Comparison of ENCODE assay signal across 20 mouse cellular contexts in the genomic region with DNA sequence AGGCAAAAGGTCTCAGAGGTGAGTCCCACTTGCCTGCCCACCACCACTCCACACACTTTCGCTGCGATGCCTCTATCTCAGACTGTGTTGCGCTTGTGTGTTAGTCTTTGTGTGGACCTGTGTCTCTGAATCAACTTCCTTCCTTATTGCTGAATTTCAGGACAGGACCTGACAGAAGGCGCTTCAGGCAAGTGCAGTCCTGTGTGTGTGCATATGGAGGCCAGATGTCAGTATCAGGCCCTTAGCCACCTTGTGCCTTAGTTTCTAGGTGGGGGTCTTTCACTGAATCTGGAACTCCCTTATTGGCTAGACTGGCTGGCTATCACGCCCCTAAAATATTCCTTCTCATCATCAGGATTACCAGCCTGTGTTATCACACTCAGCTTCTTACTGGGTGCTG.
A peak's percentile ranks its signal among the peaks of the same experiment; 100 is the strongest.
DNase-seq lines count a peak whose midpoint lies in the region; ATAC-seq and TF ChIP-seq lines count a peak whose summit lies in the region.
"Had no signal": no experiment of that assay in that cellular context is flagged by ENCODE, and none has a peak within 500 bp of the region (broad histone marks: within the 10 kb centered on the region; RNA-seq: fewer than 3 reads in every experiment).

No protein-coding gene starts in this region.

- H3K9me3 ChIP-seq in forebrain, embryonic 10.5 days, result no peaks in the 10 kb centered on the region
- no peaks in the 10 kb centered on the region for H3K9me3 ChIP-seq in forebrain, postnatal 0 days (ENCODE audit: low read length)
- no peaks in the 10 kb centered on the region for H3K9me3 ChIP-seq in embryonic facial prominence, embryonic 10.5 days
- no peaks in the 10 kb centered on the region for H3K9me3 ChIP-seq in limb, embryonic 13.5 days
- H3K9me3 ChIP-seq: embryonic facial prominence, embryonic 12.5 days; forebrain, embryonic 12.5 days; hindbrain, embryonic 15.5 days had no signal

- H3K27me3 ChIP-seq in forebrain, embryonic 10.5 days (ENCODE audit: poor library complexity, severe bottlenecking), result peaks cover 31% of the 10 kb centered on the region
- H3K27me3 ChIP-seq in forebrain, postnatal 0 days (ENCODE audit: insufficient read depth, low read length), result no peaks in the 10 kb centered on the region
- H3K27me3 ChIP-seq in embryonic facial prominence, embryonic 10.5 days (replicated peaks; ENCODE audit: low read depth, poor library complexity, severe bottlenecking), result peaks cover 21% of the 10 kb centered on the region
- H3K27me3 ChIP-seq in limb, embryonic 13.5 days, result no peaks in the 10 kb centered on the region
- H3K27me3 ChIP-seq: embryonic facial prominence, embryonic 12.5 days; hindbrain, embryonic 15.5 days had no signal

- no peak overlapping the region for H3K9ac ChIP-seq in forebrain, postnatal 0 days
- H3K9ac ChIP-seq in limb, embryonic 13.5 days, result 0 out of 2 replicates have a peak overlapping the region, but pooled peaks have one; percentile 0
- H3K9ac ChIP-seq: embryonic facial prominence, embryonic 12.5 days; forebrain, embryonic 12.5 days; hindbrain, embryonic 15.5 days had no signal

- no peak for ATAC-seq in forebrain, postnatal 0 days
- ATAC-seq in limb, embryonic 13.5 days (ENCODE audit: low FRiP score, low read depth), result no peak
- ATAC-seq: activated CD4-positive, CD25-positive, alpha-beta regulatory T cell, adult 4 months; forebrain, embryonic 16.5 days; intestine, embryonic 16.5 days; Patski had no signal

- peaks cover 74% of the 10 kb centered on the region for H3K4me1 ChIP-seq in forebrain, embryonic 10.5 days
- H3K4me1 ChIP-seq in forebrain, postnatal 0 days (ENCODE audit: insufficient read depth), result peaks cover 3% of the 10 kb centered on the region; the same call in 1 of the 2 replicates
- peaks cover 60% of the 10 kb centered on the region for H3K4me1 ChIP-seq in embryonic facial prominence, embryonic 10.5 days
- peaks cover 73% of the 10 kb centered on the region for H3K4me1 ChIP-seq in limb, embryonic 13.5 days

- H3K4me3 ChIP-seq in forebrain, embryonic 10.5 days, result no peak overlapping the region
- no peak overlapping the region for H3K4me3 ChIP-seq in forebrain, postnatal 0 days (ENCODE audit: low read depth, low read length)
- H3K4me3 ChIP-seq in embryonic facial prominence, embryonic 10.5 days, result no peak overlapping the region
- H3K4me3 ChIP-seq in limb, embryonic 13.5 days, result no peak overlapping the region
- H3K4me3 ChIP-seq: embryonic facial prominence, embryonic 12.5 days; forebrain, embryonic 12.5 days; gastrocnemius, adult 2 months; hindbrain, embryonic 15.5 days had no signal

- H3K36me3 ChIP-seq in forebrain, embryonic 10.5 days (replicated peaks), result no peaks in the 10 kb centered on the region
- no peaks in the 10 kb centered on the region for H3K36me3 ChIP-seq in forebrain, postnatal 0 days (ENCODE audit: insufficient read depth)
- H3K36me3 ChIP-seq in embryonic facial prominence, embryonic 10.5 days (replicated peaks), result no peaks in the 10 kb centered on the region
- no peaks in the 10 kb centered on the region for H3K36me3 ChIP-seq in limb, embryonic 13.5 days
- H3K36me3 ChIP-seq: embryonic facial prominence, embryonic 12.5 days; forebrain, embryonic 12.5 days; hindbrain, embryonic 15.5 days had no signal

- no peak overlapping the region for H3K4me2 ChIP-seq in forebrain, postnatal 0 days (ENCODE audit: low read depth)
- H3K4me2 ChIP-seq in limb, embryonic 13.5 days (replicated peaks), result no peak overlapping the region
- H3K4me2 ChIP-seq: embryonic facial prominence, embryonic 12.5 days; forebrain, embryonic 12.5 days; hindbrain, embryonic 15.5 days had no signal

- WGBS in forebrain, embryonic 10.5 days, result 80% methylated on average over 5 of the region's 5 CpGs
- WGBS in forebrain, postnatal 0 days, result 91% methylated on average over 5 of the region's 5 CpGs
- WGBS in embryonic facial prominence, embryonic 10.5 days, result 60% methylated on average over 5 of the region's 5 CpGs
- 54% methylated on average over 5 of the region's 5 CpGs for WGBS in limb, embryonic 13.5 days

- TF ChIP-seq CTCF in forebrain, postnatal 0 days (IDR thresholded peaks at IDR 0.05; ENCODE audit: low read depth), result no peak

- no peak for DNase-seq in forebrain, embryonic 10.5 days (ENCODE audit: extremely low spot score, low spot score)
- no peak for DNase-seq in forebrain, postnatal 0 days
- peak; percentile 51 for DNase-seq in embryonic facial prominence, embryonic 10.5 days (ENCODE audit: low spot score)
- peak; percentile 59 for DNase-seq in forelimb bud, embryonic 11.5 days (ENCODE audit: low read depth, low spot score)
- no peak for DNase-seq in adrenal gland, postnatal 25 days
- no peak for DNase-seq in lung, postnatal 10 days
- DNase-seq: adrenal gland, postnatal 14 days; cerebellum, adult 18-20 months; gastrocnemius, adult 2 months; gastrocnemius, postnatal 36 days; heart, adult 11 months; heart, postnatal 10 days had no signal

- peak overlapping the region; percentile 54; the same call in 1 of the 2 replicates for H3K27ac ChIP-seq in forebrain, embryonic 10.5 days
- H3K27ac ChIP-seq in forebrain, postnatal 0 days (ENCODE audit: low read depth, low read length), result no peak overlapping the region
- peak overlapping the region; percentile 68 for H3K27ac ChIP-seq in embryonic facial prominence, embryonic 10.5 days (replicated peaks)
- H3K27ac ChIP-seq in limb, embryonic 13.5 days, result peak overlapping the region; percentile 11; the same call in 1 of the 2 replicates
- H3K27ac ChIP-seq: embryonic facial prominence, embryonic 12.5 days; forebrain, embryonic 12.5 days; gastrocnemius, adult 2 months; hindbrain, embryonic 15.5 days had no signal

Comparison
In these comparisons a context has a peak if more than half of its experiments do, and no peak if none do; other contexts are left out.
1. DNase-seq: peak in embryonic facial prominence, embryonic 10.5 days (single experiment) and forelimb bud, embryonic 11.5 days (single experiment); none in forebrain, embryonic 10.5 days (single experiment), forebrain, postnatal 0 days (single experiment), adrenal gland, postnatal 25 days (single experiment) and lung, postnatal 10 days (single experiment).